Mouse (Mus musculus): ENCODE results near the gene Rab19. TPM values are rescaled to one million over a fixed set of nuclear protein-coding genes. Genes with fewer than 3 reads are reported as not detected.

Rab19 gene
- polyA plus RNA-seq, 1 experiment from 2014 or later: 6.9 TPM

DNA sequence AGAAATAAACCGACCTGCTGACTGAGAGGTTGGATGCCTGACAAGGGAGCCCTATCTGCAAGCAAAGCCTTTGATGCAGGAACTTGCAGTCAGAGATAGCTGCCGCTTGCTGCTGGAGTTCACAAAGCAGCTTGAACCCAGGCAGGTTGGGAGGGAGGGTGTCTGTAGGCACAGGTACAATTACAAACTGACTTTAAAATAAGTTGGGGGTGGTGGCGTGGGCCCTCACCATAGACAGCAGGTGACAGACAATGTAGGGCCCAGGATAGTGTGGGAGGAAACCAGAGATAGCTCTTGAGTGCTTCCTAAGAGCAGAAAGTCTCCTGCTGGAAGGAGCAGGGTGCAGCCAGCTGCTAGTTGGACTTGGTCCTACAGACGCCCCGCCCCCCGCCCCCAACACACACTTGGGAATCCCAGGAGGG lies 42.2 kb downstream of the Rab19 start:
- Histone ChIP-seq H3K36me3 (ENCODE audit: insufficient read depth, low read length) (no peaks in the 10 kb centered on the region), H3K9me3 (ENCODE audit: low read length) (no peaks in the 10 kb centered on the region), H3K4me2 (replicated peaks; ENCODE audit: low read depth, low read length) (no peak overlapping the region), H3K27me3 (replicated peaks; ENCODE audit: insufficient read depth, low read length) (no peaks in the 10 kb centered on the region), H3K9ac (replicated peaks; ENCODE audit: low read depth) (no peak overlapping the region), H3K27ac (ENCODE audit: low read length) (no peak overlapping the region), H3K4me3 (ENCODE audit: low read depth, low read length) (no peak overlapping the region), H3K4me1 (ENCODE audit: insufficient read depth, low read depth, low read length) (peaks cover 4% of the 10 kb centered on the region; the same call in 1 of the 2 replicates)
- 59% methylated on average over 6 of the region's 6 CpGs for WGBS
- TF ChIP-seq EP300 (IDR thresholded peaks at IDR 0.05) (no peak), CTCF (IDR thresholded peaks at IDR 0.05) (no peak)
- no peak for DNase-seq (ENCODE audit: low spot score)
- ATAC-seq: no peak

DNA sequence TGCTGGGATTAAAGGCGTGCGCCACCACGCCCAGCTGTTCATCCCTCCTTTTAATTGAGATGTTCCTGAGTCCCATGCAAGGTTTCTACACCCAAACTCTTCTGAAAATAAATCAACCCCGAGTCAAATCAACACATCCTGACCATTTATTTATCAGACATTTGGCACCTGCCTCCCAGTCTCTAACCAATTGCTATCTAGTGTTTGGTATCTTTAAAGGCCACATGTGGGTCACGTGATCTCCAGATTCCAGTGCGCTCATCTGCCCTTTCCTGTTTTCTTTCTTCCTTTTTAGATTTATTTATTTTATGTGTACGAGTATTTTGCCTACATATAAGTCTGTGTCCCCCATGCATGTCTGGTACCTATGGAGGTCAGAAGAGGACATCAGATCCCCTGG lies 42.7 kb downstream of the Rab19 start:
- H3K36me3 ChIP-seq (ENCODE audit: insufficient read depth, low read length): no peaks in the 10 kb centered on the region
- H3K4me2 ChIP-seq (replicated peaks; ENCODE audit: low read depth, low read length): no peak overlapping the region
- DNase-seq (ENCODE audit: low spot score) (no peak), ATAC-seq (no peak)
- H3K27me3 ChIP-seq (replicated peaks; ENCODE audit: insufficient read depth, low read length): no peaks in the 10 kb centered on the region
- H3K27ac ChIP-seq (ENCODE audit: low read length): no peak overlapping the region
- H3K9ac ChIP-seq (replicated peaks; ENCODE audit: low read depth): no peak overlapping the region
- no peaks in the 10 kb centered on the region for H3K9me3 ChIP-seq (ENCODE audit: low read length)
- TF ChIP-seq EP300 (IDR thresholded peaks at IDR 0.05): no peak
- no peak for TF ChIP-seq CTCF (IDR thresholded peaks at IDR 0.05)
- no peak overlapping the region for H3K4me3 ChIP-seq (ENCODE audit: low read depth, low read length)
- H3K4me1 ChIP-seq (ENCODE audit: insufficient read depth, low read depth, low read length): peaks cover 4% of the 10 kb centered on the region; the same call in 1 of the 2 replicates
- WGBS: 79% methylated on average over 7 of the region's 7 CpGs

DNA sequence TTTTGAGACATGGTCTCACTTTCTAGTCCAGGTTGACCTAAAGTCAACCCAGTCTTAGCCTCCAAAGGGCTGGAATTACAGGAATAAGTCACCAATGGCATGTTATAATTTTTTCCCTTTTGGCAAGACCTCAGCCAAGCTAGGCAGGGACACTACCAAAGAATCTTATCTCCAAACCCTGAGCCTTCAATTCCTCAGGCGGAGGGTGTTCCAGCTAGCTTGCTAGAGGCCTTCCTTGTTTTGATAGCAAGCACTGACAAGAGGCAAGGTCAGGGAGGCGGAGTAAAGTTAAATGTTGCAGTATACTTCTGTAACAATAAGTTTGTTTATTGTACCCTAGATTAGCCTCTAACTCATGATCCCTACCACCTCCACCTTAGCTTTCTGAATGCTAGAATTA lies 44.2 kb downstream of the Rab19 start:
- Histone ChIP-seq H3K27me3 (replicated peaks; ENCODE audit: insufficient read depth, low read length) (no peaks in the 10 kb centered on the region), H3K9ac (replicated peaks; ENCODE audit: low read depth) (no peak overlapping the region), H3K36me3 (ENCODE audit: insufficient read depth, low read length) (no peaks in the 10 kb centered on the region), H3K4me2 (replicated peaks; ENCODE audit: low read depth, low read length) (no peak overlapping the region), H3K27ac (ENCODE audit: low read length) (no peak overlapping the region), H3K9me3 (ENCODE audit: low read length) (no peaks in the 10 kb centered on the region), H3K4me1 (ENCODE audit: insufficient read depth, low read depth, low read length) (no peaks in the 10 kb centered on the region), H3K4me3 (ENCODE audit: low read depth, low read length) (no peak overlapping the region)
- ATAC-seq (no peak), DNase-seq (ENCODE audit: low spot score) (no peak)
- WGBS: 80% methylated on average over 2 of the region's 2 CpGs
- TF ChIP-seq CTCF (IDR thresholded peaks at IDR 0.05) (no peak), EP300 (IDR thresholded peaks at IDR 0.05) (no peak)

- 74% methylated on average over 4 of the region's 4 CpGs for WGBS
- no peaks in the 10 kb centered on the region for H3K9me3 ChIP-seq (ENCODE audit: low read length)
- no peak overlapping the region for H3K9ac ChIP-seq (replicated peaks; ENCODE audit: low read depth)
- no peak overlapping the region for H3K4me2 ChIP-seq (replicated peaks; ENCODE audit: low read depth, low read length)
- no peaks in the 10 kb centered on the region for H3K36me3 ChIP-seq (ENCODE audit: insufficient read depth, low read length)
- no peaks in the 10 kb centered on the region for H3K27me3 ChIP-seq (replicated peaks; ENCODE audit: insufficient read depth, low read length)
- ATAC-seq (no peak), DNase-seq (ENCODE audit: low spot score) (no peak)
- H3K27ac ChIP-seq (ENCODE audit: low read length): no peak overlapping the region
- no peak overlapping the region for H3K4me3 ChIP-seq (ENCODE audit: low read depth, low read length)
- H3K4me1 ChIP-seq (ENCODE audit: insufficient read depth, low read depth, low read length): no peaks in the 10 kb centered on the region
- TF ChIP-seq CTCF (IDR thresholded peaks at IDR 0.05) (no peak), EP300 (IDR thresholded peaks at IDR 0.05) (no peak)
Observed at GRCm38 (mm10) chr6:39426725-39427124, 45.8 kb downstream of the Rab19 start.

- Histone ChIP-seq H3K4me1 (ENCODE audit: insufficient read depth, low read depth, low read length) (no peaks in the 10 kb centered on the region), H3K36me3 (ENCODE audit: insufficient read depth, low read length) (no peaks in the 10 kb centered on the region), H3K27me3 (replicated peaks; ENCODE audit: insufficient read depth, low read length) (no peaks in the 10 kb centered on the region), H3K4me2 (replicated peaks; ENCODE audit: low read depth, low read length) (no peak overlapping the region), H3K9me3 (ENCODE audit: low read length) (no peaks in the 10 kb centered on the region), H3K4me3 (ENCODE audit: low read depth, low read length) (no peak overlapping the region), H3K9ac (replicated peaks; ENCODE audit: low read depth) (no peak overlapping the region), H3K27ac (ENCODE audit: low read length) (no peak overlapping the region)
- no peak for ATAC-seq
- WGBS: 68% methylated on average over 4 of the region's 4 CpGs
- no peak for DNase-seq (ENCODE audit: low spot score)
- no peak for TF ChIP-seq CTCF (IDR thresholded peaks at IDR 0.05)
- no peak for TF ChIP-seq EP300 (IDR thresholded peaks at IDR 0.05)
Observed at GRCm38 (mm10) chr6:39427276-39428003, 46.5 kb downstream of the Rab19 start.

DNA sequence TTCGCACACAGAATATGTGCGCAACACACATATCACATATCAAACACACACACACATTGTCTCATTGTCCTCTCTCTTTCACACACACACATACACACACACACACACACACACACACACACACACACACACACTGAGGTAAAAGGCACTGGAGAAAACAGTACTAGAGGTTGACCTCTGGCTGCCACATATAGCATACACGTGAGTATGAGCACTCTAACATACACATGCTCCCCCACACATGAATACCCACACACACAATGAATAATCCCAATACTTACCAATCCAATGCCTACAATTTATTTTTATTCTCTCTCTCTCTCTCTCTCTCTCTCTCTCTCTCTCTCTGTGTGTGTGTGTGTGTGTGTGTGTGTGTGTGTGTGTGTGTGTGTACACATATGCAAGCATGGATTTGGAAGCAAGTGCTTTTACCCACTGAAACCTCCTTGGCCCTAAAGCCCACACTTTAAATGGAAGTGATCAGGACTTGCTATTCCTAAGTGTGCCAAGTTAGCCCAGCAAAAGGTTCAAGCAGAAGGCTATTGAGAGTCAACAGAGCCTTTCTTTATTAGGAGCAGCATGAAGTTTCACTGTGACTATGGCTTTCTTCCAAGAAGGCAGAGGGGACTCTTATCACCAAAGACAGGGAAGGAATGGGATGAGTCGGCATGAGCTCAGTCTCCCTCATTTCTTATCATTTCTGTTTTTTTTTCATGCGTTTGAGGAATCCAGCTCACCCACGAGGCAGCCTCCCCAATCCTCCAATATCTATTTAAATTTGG lies 48.2 kb downstream of the Rab19 start:
- no peaks in the 10 kb centered on the region for H3K27me3 ChIP-seq (replicated peaks; ENCODE audit: insufficient read depth, low read length)
- H3K4me2 ChIP-seq (replicated peaks; ENCODE audit: low read depth, low read length): no peak overlapping the region
- no peak overlapping the region for H3K4me3 ChIP-seq (ENCODE audit: low read depth, low read length)
- H3K27ac ChIP-seq (ENCODE audit: low read length): no peak overlapping the region
- ATAC-seq (no peak), DNase-seq (ENCODE audit: low spot score) (no peak)
- TF ChIP-seq CTCF (IDR thresholded peaks at IDR 0.05) (no peak), EP300 (IDR thresholded peaks at IDR 0.05) (no peak)
- 56% methylated on average over 6 of the region's 6 CpGs for WGBS
- no peaks in the 10 kb centered on the region for H3K4me1 ChIP-seq (ENCODE audit: insufficient read depth, low read depth, low read length)
- H3K9me3 ChIP-seq (ENCODE audit: low read length): no peaks in the 10 kb centered on the region
- no peaks in the 10 kb centered on the region for H3K36me3 ChIP-seq (ENCODE audit: insufficient read depth, low read length)
- no peak overlapping the region for H3K9ac ChIP-seq (replicated peaks; ENCODE audit: low read depth)
